Mouse (Mus musculus) kidney, postnatal 0 days (tissue): ENCODE results near the gene Scarf1. TPM values are rescaled to one million over a fixed set of nuclear protein-coding genes. Genes with fewer than 3 reads are reported as not detected.

Source experiments
- ATAC-seq: fragments of 200-750 bp; cut with Nextera tagmentation; replicated peaks from 2 replicates; pipeline ENCODE4 v1.8.0; 2017; ENCODE audit warnings: low read depth, moderate number of reproducible peaks, moderate TSS enrichment, moderate library complexity; ENCODE audit not compliant: low FRiP score
- DNase-seq: peaks from one replicate; pipeline ENCODE4 v3.0.0-alpha.2; 2016; ENCODE audit warnings: low spot score
- H3K27ac ChIP-seq: fragments of 300-500 bp; sonication (generic); 2 replicates; pipeline ENCODE4 v1.5.1; 2014; ENCODE audit warnings: mild to moderate bottlenecking
- H3K27me3 ChIP-seq: fragments of 300-500 bp; sonication (generic); 2 replicates; pipeline ENCODE4 v1.6.1; 2014; ENCODE audit warnings: low read length, mixed read lengths; ENCODE audit not compliant: insufficient read depth
- H3K36me3 ChIP-seq: fragments of 300-500 bp; sonication (generic); 2 replicates; pipeline ENCODE4 v1.6.1; 2014; ENCODE audit warnings: low read length, mixed read lengths; ENCODE audit not compliant: insufficient read depth
- H3K4me1 ChIP-seq: fragments of 300-500 bp; sonication (generic); replicated peaks from 2 replicates; pipeline ENCODE4 v1.6.1; 2014; ENCODE audit warnings: antibody characterized with exemption, low read length, mixed read lengths; ENCODE audit not compliant: insufficient read depth
- H3K4me2 ChIP-seq: fragments of 300-500 bp; sonication (generic); 2 replicates; pipeline ENCODE4 v1.6.1; 2014; ENCODE audit warnings: mild to moderate bottlenecking, low read length, moderate library complexity, mixed read lengths
- H3K4me3 ChIP-seq: fragments of 300-500 bp; sonication (generic); replicated peaks from 2 replicates; pipeline ENCODE4 v1.5.1; 2014; ENCODE audit warnings: low read depth, low read length
- H3K9ac ChIP-seq: fragments of 300-500 bp; sonication (generic); 2 replicates; pipeline ENCODE4 v1.6.1; 2014; ENCODE audit warnings: low read depth, low read length
- H3K9me3 ChIP-seq: fragments of 300-500 bp; sonication (generic); replicated peaks from 2 replicates; pipeline ENCODE4 v1.6.1; 2016; ENCODE audit warnings: low read length, inconsistent platforms, mixed read lengths
- CTCF ChIP-seq: IDR thresholded peaks from 2 replicates; pipeline ENCODE4 v1.5.1; 2016; ENCODE audit warnings: antibody characterized with exemption, low read depth, mild to moderate bottlenecking, moderate library complexity
- WGBS: fragments of 180-500 bp; shearing (Covaris S2); extraction: QIAGEN DNeasy Blood & Tissue Kit; methylation state at CpG from one replicate; pipeline ENCODE4 v1.1.7; 2014; 5-methylcytosine and 5-hydroxymethylcytosine counted together
- polyA plus RNA-seq: library from polyadenylated mRNA; unstranded; fragments of >200 nt; fragmentation: Nextera tagmentation; extraction: Ambion mirVana; gene quantifications from 2 replicates; pipeline ENCODE4 v1.2.1, GENCODE M21; 2015

Scarf1 gene
- polyA plus RNA-seq, 1 experiment from 2014 or later, result 14.4 TPM

DNA sequence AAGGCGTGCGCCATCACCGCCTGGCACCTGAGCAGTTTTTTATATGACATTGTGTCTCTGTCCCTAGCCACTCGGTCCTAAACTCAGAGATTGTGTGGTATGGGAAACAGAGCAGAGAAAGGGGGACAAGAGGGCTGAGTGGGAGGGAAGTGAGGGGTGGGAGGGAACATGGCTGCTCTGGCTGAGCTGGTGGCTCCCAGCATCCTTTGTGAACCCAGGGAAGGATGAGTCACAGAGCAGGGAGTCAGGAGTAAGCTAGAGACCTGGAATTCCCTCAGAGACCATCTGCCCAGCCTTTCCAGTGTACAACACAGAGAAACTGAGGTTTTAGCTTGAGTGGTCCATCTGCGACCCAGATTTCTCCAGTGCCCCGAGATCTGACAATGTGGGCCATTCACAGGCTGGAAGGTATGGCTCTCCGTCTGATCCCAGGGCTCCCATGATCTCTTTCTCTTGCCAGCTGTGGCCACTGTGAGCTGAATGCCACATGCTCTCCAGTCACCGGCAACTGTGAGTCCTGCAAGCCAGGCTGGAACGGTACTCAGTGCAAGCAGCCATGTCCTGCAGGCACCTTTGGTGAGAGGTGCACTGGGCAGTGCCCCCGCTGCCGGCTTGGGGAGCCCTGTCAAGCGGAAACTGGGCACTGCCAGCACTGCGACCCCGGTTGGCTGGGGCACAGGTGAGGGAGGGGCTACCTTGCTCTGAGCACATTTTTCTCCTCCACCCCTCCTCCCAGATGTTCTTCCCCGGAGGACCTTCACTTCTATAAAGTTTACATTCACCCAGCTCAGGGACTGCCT, 6.7 kb downstream of the Scarf1 start:
- 0 out of 2 replicates have a peak, but pooled peaks cover 3% of the 10 kb centered on the region for H3K36me3 ChIP-seq
- no peak overlapping the region for H3K4me2 ChIP-seq
- no peak overlapping the region for H3K27ac ChIP-seq
- no peak for TF ChIP-seq CTCF
- H3K4me1 ChIP-seq, result no peaks in the 10 kb centered on the region
- DNase-seq (no peak), ATAC-seq (0 out of 2 replicates have a peak, but pooled peaks have one; percentile 27)
- no peak overlapping the region for H3K9ac ChIP-seq
- WGBS, result 65% methylated on average over 15 of the region's 15 CpGs
- H3K9me3 ChIP-seq, result no peaks in the 10 kb centered on the region
- H3K4me3 ChIP-seq, result no peak overlapping the region
- no peaks in the 10 kb centered on the region for H3K27me3 ChIP-seq

- Histone ChIP-seq H3K9me3 (no peaks in the 10 kb centered on the region), H3K9ac (no peak overlapping the region), H3K27ac (no peak overlapping the region), H3K4me3 (no peak overlapping the region), H3K4me1 (no peaks in the 10 kb centered on the region), H3K27me3 (no peaks in the 10 kb centered on the region), H3K4me2 (no peak overlapping the region), H3K36me3 (no peaks in the 10 kb centered on the region)
- WGBS, result 89% methylated on average over 4 of the region's 4 CpGs
- no peak for DNase-seq
- no peak for ATAC-seq
- TF ChIP-seq CTCF, result no peak
These were observed 8.3 kb downstream of the Scarf1 start for GRCm38 (mm10) chr11:75521609-75522008.

- Histone ChIP-seq H3K36me3 (no peaks in the 10 kb centered on the region), H3K4me3 (no peak overlapping the region), H3K9ac (no peak overlapping the region), H3K4me1 (no peaks in the 10 kb centered on the region), H3K4me2 (no peak overlapping the region), H3K27me3 (no peaks in the 10 kb centered on the region), H3K27ac (no peak overlapping the region), H3K9me3 (no peaks in the 10 kb centered on the region)
- DNase-seq (no peak), ATAC-seq (no peak)
- no peak for TF ChIP-seq CTCF
- 85% methylated on average over 2 of the region's 2 CpGs for WGBS
These were observed 9.5 kb downstream of the Scarf1 start for GRCm38 (mm10) chr11:75522793-75523192.

DNA sequence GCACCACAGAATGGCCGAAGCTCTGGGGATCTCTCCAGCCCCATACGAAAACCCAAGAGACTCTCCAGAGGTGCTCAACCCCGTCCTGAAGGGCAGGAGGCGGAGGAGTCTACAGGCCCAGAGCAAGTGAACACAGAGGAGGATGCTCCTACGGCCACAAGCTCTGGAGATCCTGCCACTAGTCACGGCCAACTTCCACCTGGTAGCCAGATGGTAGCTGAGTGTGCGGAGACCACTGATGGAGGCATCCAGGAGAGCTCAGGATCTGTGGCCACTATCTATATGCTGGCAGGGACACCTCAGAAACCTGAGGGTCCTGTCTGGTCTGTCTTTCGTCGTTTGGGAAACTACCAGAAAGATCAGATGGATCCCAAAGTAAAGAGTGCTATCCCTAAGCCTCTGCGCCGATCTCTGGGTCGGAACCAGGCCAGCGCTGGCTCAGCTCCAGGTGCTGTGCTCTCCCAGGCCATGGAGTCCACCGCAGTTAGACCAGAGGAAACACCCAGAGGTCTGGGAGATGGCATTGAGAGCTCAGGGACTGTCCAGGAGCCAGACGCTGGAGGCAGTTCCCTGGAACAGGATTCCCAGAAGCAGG, 12.3 kb downstream of the Scarf1 start:
- ATAC-seq, result no peak
- TF ChIP-seq CTCF, result no peak
- H3K9ac ChIP-seq, result no peak overlapping the region
- no peak for DNase-seq
- H3K4me1 ChIP-seq, result no peaks in the 10 kb centered on the region
- H3K36me3 ChIP-seq, result no peaks in the 10 kb centered on the region
- no peak overlapping the region for H3K4me3 ChIP-seq
- H3K27ac ChIP-seq, result no peak overlapping the region
- WGBS, result 88% methylated on average over 15 of the region's 15 CpGs
- H3K4me2 ChIP-seq, result no peak overlapping the region
- H3K9me3 ChIP-seq, result no peaks in the 10 kb centered on the region
- no peaks in the 10 kb centered on the region for H3K27me3 ChIP-seq

- Histone ChIP-seq H3K9ac (no peak overlapping the region), H3K4me1 (no peaks in the 10 kb centered on the region), H3K27ac (no peak overlapping the region), H3K36me3 (no peaks in the 10 kb centered on the region), H3K4me2 (no peak overlapping the region), H3K4me3 (no peak overlapping the region), H3K27me3 (no peaks in the 10 kb centered on the region), H3K9me3 (no peaks in the 10 kb centered on the region)
- WGBS, result 71% methylated on average over 6 of the region's 6 CpGs
- no peak for DNase-seq
- no peak for TF ChIP-seq CTCF
- ATAC-seq, result no peak
These were observed 13.6 kb downstream of the Scarf1 start for GRCm38 (mm10) chr11:75526943-75527342.

GRCm38 (mm10) chr11:75529771-75530170, 16.4 kb downstream of the Scarf1 start:
- no peak for TF ChIP-seq CTCF
- ATAC-seq, result no peak
- no peak overlapping the region for H3K4me3 ChIP-seq
- H3K9me3 ChIP-seq, result no peaks in the 10 kb centered on the region
- no peak overlapping the region for H3K27ac ChIP-seq
- peaks cover 6% of the 10 kb centered on the region; the same call in 1 of the 2 replicates for H3K4me1 ChIP-seq
- H3K9ac ChIP-seq, result no peak overlapping the region
- no peak for DNase-seq
- H3K4me2 ChIP-seq, result no peak overlapping the region
- no peaks in the 10 kb centered on the region for H3K27me3 ChIP-seq
- H3K36me3 ChIP-seq, result no peaks in the 10 kb centered on the region
- 57% methylated on average over 4 of the region's 4 CpGs for WGBS
